Mouse (Mus musculus) right cerebral cortex, postnatal 4 days (tissue): Measurements from ENCODE around the gene Slc25a5.

Source experiments
- DNase-seq: peaks from one replicate; pipeline ENCODE4 v3.0.0-alpha.2; 2022

Slc25a5 gene

DNA sequence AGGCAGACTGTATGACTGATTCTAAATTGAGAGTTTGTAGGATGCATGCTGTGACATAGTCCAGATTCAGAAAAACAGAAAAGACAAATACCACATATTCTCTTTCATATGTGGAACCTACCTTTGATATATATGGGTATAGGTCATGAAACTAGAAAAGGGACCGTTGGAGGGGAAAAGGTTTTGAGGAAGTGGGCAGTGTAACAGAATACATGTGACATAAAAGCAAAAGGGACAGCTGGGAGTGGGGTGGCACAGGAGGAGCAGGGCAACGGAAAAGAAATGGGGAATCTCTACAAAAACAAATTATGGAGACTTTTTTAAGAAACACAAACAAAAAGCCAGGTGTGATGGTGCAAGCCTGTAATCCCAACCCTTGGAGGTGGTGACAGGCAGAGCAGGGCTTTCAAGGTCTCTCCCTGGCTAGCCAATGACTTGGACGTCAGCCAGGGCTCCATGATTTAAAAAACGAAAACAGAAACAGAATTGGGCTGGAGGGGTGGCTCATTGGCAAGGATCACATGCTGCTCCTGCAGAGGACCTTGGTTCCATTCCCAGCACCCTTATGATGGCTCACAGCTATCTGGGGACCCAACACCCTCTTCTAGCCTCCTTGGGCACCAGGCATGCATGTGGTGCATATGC is 48.0 kb downstream of the Slc25a5 start:
- DNase-seq: no peak

DNA sequence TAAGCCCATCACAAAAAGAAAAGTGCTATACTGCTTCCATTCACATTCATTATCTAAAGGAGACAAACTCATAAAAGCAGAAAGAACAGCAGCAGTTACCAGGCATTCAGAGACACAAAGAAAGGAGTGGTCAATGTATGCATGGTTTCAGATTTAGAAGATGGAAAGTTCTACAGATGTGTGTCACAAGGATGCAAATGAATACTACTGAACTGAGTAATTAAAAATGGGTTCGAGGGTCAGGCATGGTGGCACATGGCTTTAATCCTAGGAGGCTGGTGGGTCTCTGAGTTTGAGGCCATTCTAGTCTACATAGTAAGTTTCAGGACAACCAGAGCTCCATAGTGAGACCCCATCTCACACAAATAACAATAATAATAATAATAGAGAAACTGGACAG is 51.7 kb downstream of the Slc25a5 start:
- no peak for DNase-seq
